Mouse (Mus musculus): ENCODE results near the gene 1700029P11Rik. TPM values are rescaled to one million over a fixed set of nuclear protein-coding genes. Genes with fewer than 3 reads are reported as not detected.
A peak's percentile ranks its signal among the peaks of the same experiment; 100 is the strongest.

Gene 1700029P11Rik
- polyA plus RNA-seq, 1 experiment from 2014 or later = not detected

- Histone ChIP-seq H3K4me3 (no peak overlapping the region), H3K9me3 (no peaks in the 10 kb centered on the region; the same call in 1 of the 2 replicates), H3K27me3 (ENCODE audit: poor library complexity, severe bottlenecking) (no peaks in the 10 kb centered on the region), H3K36me3 (replicated peaks) (peaks cover 22% of the 10 kb centered on the region), H3K4me1 (0 out of 2 replicates have a peak, but pooled peaks cover 6% of the 10 kb centered on the region), H3K27ac (no peak overlapping the region)
- no peak for DNase-seq (ENCODE audit: extremely low spot score, low spot score)
- 85% methylated on average over 10 of the region's 10 CpGs for WGBS
These were observed 31.3 kb upstream of the 1700029P11Rik start for GRCm38 (mm10) chr15:81949076-81949475.

DNA sequence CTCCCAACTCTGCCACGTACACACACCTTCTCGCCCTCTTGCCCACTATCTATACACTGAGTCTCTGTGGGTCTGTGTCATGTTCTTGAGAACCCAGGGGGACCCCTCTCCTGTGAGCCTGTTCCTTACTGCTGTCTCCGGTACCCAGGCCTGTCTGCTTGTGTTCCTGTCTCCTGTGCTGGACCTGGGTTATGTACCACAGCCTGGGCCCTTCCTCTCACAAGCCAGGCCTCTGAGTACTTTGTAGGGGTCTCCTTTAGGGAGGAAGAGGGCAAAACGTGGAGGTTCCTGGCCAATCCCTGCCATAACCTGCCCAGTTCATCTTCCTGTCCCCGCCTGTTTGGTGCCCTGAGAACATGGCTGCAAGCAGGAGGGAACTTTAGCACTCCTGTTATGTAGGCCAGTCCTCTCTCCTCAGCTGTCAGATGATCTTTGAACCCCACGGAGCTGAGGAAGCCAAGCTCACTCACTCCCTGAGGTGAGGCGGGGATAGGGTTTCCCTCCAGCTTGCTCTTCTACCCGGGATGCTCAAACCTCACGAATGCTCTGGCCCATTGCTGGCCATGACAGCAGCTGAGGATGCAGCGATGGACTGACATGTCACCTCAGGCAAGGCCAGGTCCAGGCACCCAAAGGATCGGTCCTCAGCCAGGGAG lies 30.7 kb upstream of the 1700029P11Rik start:
- Histone ChIP-seq H3K27me3 (ENCODE audit: poor library complexity, severe bottlenecking) (no peaks in the 10 kb centered on the region), H3K36me3 (replicated peaks) (peaks cover 27% of the 10 kb centered on the region), H3K4me1 (0 out of 2 replicates have a peak, but pooled peaks cover 6% of the 10 kb centered on the region), H3K9me3 (no peaks in the 10 kb centered on the region; the same call in 1 of the 2 replicates), H3K4me3 (no peak overlapping the region), H3K27ac (no peak overlapping the region)
- 76% methylated on average over 11 of the region's 11 CpGs for WGBS
- DNase-seq (ENCODE audit: extremely low spot score, low spot score) = no peak

- Histone ChIP-seq H3K4me3 (no peak overlapping the region), H3K9me3 (no peaks in the 10 kb centered on the region; the same call in 1 of the 2 replicates), H3K27me3 (ENCODE audit: poor library complexity, severe bottlenecking) (no peaks in the 10 kb centered on the region), H3K4me1 (0 out of 2 replicates have a peak, but pooled peaks cover 6% of the 10 kb centered on the region), H3K36me3 (replicated peaks) (peaks cover 38% of the 10 kb centered on the region), H3K27ac (no peak overlapping the region)
- DNase-seq (ENCODE audit: extremely low spot score, low spot score) = no peak
- WGBS = 89% methylated on average over 5 of the region's 5 CpGs
These were observed 29.6 kb upstream of the 1700029P11Rik start for GRCm38 (mm10) chr15:81950716-81951115.

DNA sequence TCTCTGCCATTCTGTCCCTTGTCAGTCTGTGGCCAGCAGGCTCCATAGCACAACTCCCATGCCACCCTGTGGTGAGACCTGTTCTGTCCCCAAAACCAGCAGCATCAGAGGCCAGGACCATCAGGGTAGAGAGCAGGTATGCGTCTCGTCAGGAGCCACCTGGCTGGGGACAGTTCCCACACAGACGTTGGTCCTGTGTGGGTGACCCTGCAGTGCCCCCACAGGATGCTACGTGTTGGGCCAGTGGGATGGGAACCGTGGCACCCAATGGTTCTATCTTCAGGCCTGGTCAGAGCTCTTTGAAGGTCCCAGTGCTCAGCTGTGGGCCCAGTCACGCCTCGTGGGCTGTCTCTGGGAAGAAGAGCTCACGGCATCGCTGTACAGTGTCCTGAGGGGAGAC lies 29.2 kb upstream of the 1700029P11Rik start:
- 0 out of 2 replicates have a peak, but pooled peaks cover 6% of the 10 kb centered on the region for H3K4me1 ChIP-seq
- no peak overlapping the region for H3K27ac ChIP-seq
- no peak for DNase-seq (ENCODE audit: extremely low spot score, low spot score)
- H3K27me3 ChIP-seq (ENCODE audit: poor library complexity, severe bottlenecking) = no peaks in the 10 kb centered on the region
- no peak overlapping the region for H3K4me3 ChIP-seq
- 93% methylated on average over 9 of the region's 9 CpGs for WGBS
- no peaks in the 10 kb centered on the region; the same call in 1 of the 2 replicates for H3K9me3 ChIP-seq
- peaks cover 42% of the 10 kb centered on the region for H3K36me3 ChIP-seq (replicated peaks)

DNA sequence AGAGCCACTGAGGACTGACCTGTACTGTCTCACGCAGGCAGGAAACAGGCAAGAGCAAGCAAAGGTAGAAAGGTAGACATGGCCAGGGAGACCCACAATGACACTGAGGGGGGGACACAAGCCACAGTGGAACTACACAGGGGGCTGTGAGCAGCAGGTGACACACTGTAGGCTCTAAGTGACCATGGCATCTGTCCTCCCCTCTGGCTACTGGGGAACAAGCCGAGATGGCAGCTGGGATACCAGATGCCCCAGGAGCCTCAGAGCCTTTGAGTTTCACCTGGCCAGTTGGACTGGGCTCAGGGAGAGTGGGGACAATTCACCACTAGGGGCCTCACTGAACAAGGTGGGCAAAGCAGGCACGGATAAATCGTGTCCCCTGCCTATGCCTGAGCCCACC lies 28.0 kb upstream of the 1700029P11Rik start:
- no peak for DNase-seq (ENCODE audit: extremely low spot score, low spot score)
- WGBS = 86% methylated on average over 4 of the region's 4 CpGs
- Histone ChIP-seq H3K9me3 (no peaks in the 10 kb centered on the region), H3K27me3 (ENCODE audit: poor library complexity, severe bottlenecking) (no peaks in the 10 kb centered on the region), H3K36me3 (replicated peaks) (peaks cover 48% of the 10 kb centered on the region), H3K27ac (no peak overlapping the region), H3K4me1 (0 out of 2 replicates have a peak, but pooled peaks cover 6% of the 10 kb centered on the region), H3K4me3 (no peak overlapping the region)

GRCm38 (mm10) chr15:81954151-81954583 lies 26.2 kb upstream of the 1700029P11Rik start:
- 0 out of 2 replicates have a peak, but pooled peaks cover 3% of the 10 kb centered on the region for H3K4me1 ChIP-seq
- DNase-seq (ENCODE audit: extremely low spot score, low spot score) = no peak
- H3K4me3 ChIP-seq = no peak overlapping the region
- peaks cover 48% of the 10 kb centered on the region for H3K36me3 ChIP-seq (replicated peaks)
- WGBS = 96% methylated on average over 9 of the region's 9 CpGs
- no peaks in the 10 kb centered on the region for H3K27me3 ChIP-seq (ENCODE audit: poor library complexity, severe bottlenecking)
- H3K27ac ChIP-seq = no peak overlapping the region
- no peaks in the 10 kb centered on the region for H3K9me3 ChIP-seq

DNA sequence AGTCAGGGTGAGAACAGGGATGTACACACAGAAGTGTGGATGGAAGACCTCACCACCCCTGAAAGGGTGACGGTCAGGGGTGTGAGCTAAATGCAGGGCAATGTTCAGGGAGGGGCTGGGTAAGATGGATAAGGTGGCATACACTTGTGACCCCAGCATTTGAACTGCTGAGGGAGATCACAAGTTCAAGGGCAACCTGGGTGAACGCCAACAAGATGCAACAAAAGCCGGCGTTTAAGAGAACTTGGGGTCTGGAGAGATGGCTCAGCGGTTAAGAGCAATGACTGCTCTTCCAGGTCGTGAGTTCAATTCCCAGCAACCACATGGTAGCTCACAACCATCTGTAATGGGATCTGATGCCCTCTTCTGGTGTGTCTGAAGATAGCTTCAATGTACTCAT lies 25.6 kb upstream of the 1700029P11Rik start:
- Histone ChIP-seq H3K4me1 (peaks cover 7% of the 10 kb centered on the region), H3K36me3 (replicated peaks) (peaks cover 48% of the 10 kb centered on the region), H3K27me3 (ENCODE audit: poor library complexity, severe bottlenecking) (no peaks in the 10 kb centered on the region), H3K9me3 (no peaks in the 10 kb centered on the region), H3K4me3 (no peak overlapping the region), H3K27ac (no peak overlapping the region)
- 95% methylated on average over 6 of the region's 6 CpGs for WGBS
- no peak for DNase-seq (ENCODE audit: extremely low spot score, low spot score)

DNA sequence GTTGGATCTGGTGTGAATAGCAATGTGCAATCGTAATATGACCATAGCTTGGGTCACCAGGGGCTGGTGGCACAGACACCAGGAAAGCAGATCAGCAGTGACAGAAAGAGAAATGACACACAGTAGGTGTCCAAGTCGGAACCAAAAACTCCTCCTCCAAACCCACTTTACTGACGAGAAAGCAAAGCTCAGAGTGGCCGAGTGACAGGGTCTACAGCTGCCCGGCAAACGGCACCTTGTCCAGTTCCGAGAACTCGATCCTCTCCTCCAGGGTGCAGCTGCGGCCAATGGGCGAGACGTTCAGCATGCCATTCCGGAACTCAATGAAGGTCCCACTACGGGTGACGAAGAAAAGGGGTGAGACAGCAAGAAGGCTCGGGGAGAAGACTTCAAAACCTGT lies 24.9 kb upstream of the 1700029P11Rik start:
- DNase-seq (ENCODE audit: extremely low spot score, low spot score) = no peak
- WGBS = 93% methylated on average over 15 of the region's 15 CpGs
- H3K36me3 ChIP-seq (replicated peaks) = peaks cover 48% of the 10 kb centered on the region
- no peak overlapping the region for H3K27ac ChIP-seq
- no peak overlapping the region for H3K4me3 ChIP-seq
- H3K27me3 ChIP-seq (ENCODE audit: poor library complexity, severe bottlenecking) = no peaks in the 10 kb centered on the region
- H3K4me1 ChIP-seq = peaks cover 13% of the 10 kb centered on the region
- no peaks in the 10 kb centered on the region for H3K9me3 ChIP-seq

GRCm38 (mm10) chr15:81956457-81956856 lies 23.9 kb upstream of the 1700029P11Rik start:
- Histone ChIP-seq H3K27me3 (ENCODE audit: poor library complexity, severe bottlenecking) (no peaks in the 10 kb centered on the region), H3K27ac (no peak overlapping the region), H3K36me3 (replicated peaks) (peaks cover 44% of the 10 kb centered on the region), H3K4me1 (peaks cover 24% of the 10 kb centered on the region), H3K9me3 (no peaks in the 10 kb centered on the region), H3K4me3 (no peak overlapping the region)
- WGBS = 52% methylated on average over 8 of the region's 8 CpGs
- peak; percentile 57 for DNase-seq (ENCODE audit: extremely low spot score, low spot score)

DNA sequence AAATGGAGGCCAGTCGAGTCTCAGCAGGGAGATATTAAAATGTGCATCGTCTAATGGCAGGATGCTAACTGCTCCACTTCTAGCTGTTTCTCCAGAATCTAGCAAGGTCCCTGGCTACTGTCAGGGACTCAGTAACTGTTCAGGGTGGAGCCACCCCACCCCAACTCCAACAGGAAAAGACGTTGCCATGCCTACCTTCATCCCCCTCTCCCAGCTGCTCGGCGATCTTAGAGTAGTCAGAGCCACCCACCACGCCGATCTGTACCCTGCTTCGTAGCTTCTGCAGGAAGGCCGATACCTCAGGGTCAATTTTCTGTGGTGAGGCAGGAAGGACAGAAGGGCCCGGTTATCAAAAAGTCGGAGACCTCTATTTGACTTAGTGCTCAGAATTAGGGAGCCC lies 22.7 kb upstream of the 1700029P11Rik start:
- Histone ChIP-seq H3K4me1 (peaks cover 25% of the 10 kb centered on the region), H3K36me3 (replicated peaks) (peaks cover 36% of the 10 kb centered on the region), H3K4me3 (no peak overlapping the region), H3K27ac (no peak overlapping the region), H3K27me3 (ENCODE audit: poor library complexity, severe bottlenecking) (no peaks in the 10 kb centered on the region), H3K9me3 (no peaks in the 10 kb centered on the region)
- DNase-seq (ENCODE audit: extremely low spot score, low spot score) = no peak
- 90% methylated on average over 11 of the region's 11 CpGs for WGBS

DNA sequence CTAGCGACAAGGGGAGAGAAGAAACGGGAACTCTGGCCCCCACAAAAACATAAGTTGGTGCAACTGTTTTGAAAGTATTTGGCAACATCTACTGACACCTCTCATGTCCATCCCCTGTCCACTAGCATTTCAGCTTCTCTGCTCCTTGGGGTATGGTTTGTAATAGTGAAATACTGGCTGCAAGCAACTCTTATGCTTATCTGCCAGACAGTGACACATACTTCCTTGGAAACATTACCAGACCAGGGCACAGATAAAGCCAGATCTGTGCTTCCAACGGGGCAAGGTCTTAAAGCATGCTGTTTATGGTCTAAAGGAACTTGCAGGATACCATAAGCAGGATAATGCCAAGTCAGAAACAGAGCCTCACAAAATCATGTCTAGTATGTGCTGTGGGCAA lies 21.4 kb upstream of the 1700029P11Rik start:
- no peak overlapping the region for H3K4me3 ChIP-seq
- H3K9me3 ChIP-seq = no peaks in the 10 kb centered on the region
- no peak overlapping the region for H3K27ac ChIP-seq
- H3K27me3 ChIP-seq (ENCODE audit: poor library complexity, severe bottlenecking) = no peaks in the 10 kb centered on the region
- 93% methylated on average over 3 of the region's 3 CpGs for WGBS
- H3K4me1 ChIP-seq = peaks cover 25% of the 10 kb centered on the region
- peaks cover 31% of the 10 kb centered on the region for H3K36me3 ChIP-seq (replicated peaks)
- no peak for DNase-seq (ENCODE audit: extremely low spot score, low spot score)

- Histone ChIP-seq H3K27ac (peak within 1 kb of the TSS; percentile 88), H3K27me3 (ENCODE audit: poor library complexity, severe bottlenecking) (no peaks in the 10 kb centered on the region), H3K4me3 (peak within 1 kb of the TSS; percentile 79), H3K36me3 (replicated peaks) (peaks cover 16% of the 10 kb centered on the region), H3K9me3 (no peaks in the 10 kb centered on the region), H3K4me1 (peaks cover 30% of the 10 kb centered on the region)
- WGBS = under 1% methylated on average over 77 of the region's 77 CpGs
- DNase-seq (ENCODE audit: extremely low spot score, low spot score) = peak; percentile 99
These were observed 19.9 kb upstream of the 1700029P11Rik start, which contains the start of gene Pmm1 for GRCm38 (mm10) chr15:81960171-81961077. Gene Pmm1, minus strand, starts transcription at chr15:81960930.

GRCm38 (mm10) chr15:81961078-81961451 lies 19.3 kb upstream of the 1700029P11Rik start:
- peak overlapping the region; percentile 88 for H3K27ac ChIP-seq
- no peaks in the 10 kb centered on the region for H3K9me3 ChIP-seq
- peaks cover 30% of the 10 kb centered on the region for H3K4me1 ChIP-seq
- peak overlapping the region; percentile 79 for H3K4me3 ChIP-seq
- WGBS = 4% methylated on average over 8 of the region's 8 CpGs
- peaks cover 10% of the 10 kb centered on the region for H3K36me3 ChIP-seq (replicated peaks)
- H3K27me3 ChIP-seq (ENCODE audit: poor library complexity, severe bottlenecking) = no peaks in the 10 kb centered on the region
- DNase-seq (ENCODE audit: extremely low spot score, low spot score) = no peak
